Mouse (Mus musculus): ENCODE data around the gene Tas2r122. TPM values are rescaled to one million over a fixed set of nuclear protein-coding genes. Genes with fewer than 3 reads are reported as not detected.
"Not testable (repeated sequence)": the region's sequence is repeated elsewhere in the genome, so short reads cannot be mapped to it uniquely, and the experiment has no call there.

Tas2r122 gene
- not detected in 2 replicates for polyA plus RNA-seq (2016; fragmentation: Nextera tagmentation; extraction: Ambion mirVana)

- Histone ChIP-seq H3K9me3 (no peaks in the 10 kb centered on the region), H3K27me3 (no peaks in the 10 kb centered on the region), H3K9ac (no peak within 1 kb of the TSS), H3K36me3 (no peaks in the 10 kb centered on the region), H3K27ac (no peak within 1 kb of the TSS), H3K4me2 (replicated peaks) (no peak within 1 kb of the TSS), H3K4me1 (no peaks in the 10 kb centered on the region), H3K4me3 (no peak within 1 kb of the TSS)
- no peak for ATAC-seq (ENCODE audit: insufficient number of reproducible peaks, insufficient read depth, low FRiP score, low TSS enrichment)
- 71% methylated on average over 3 of the region's 3 CpGs for WGBS
These were observed at the start of gene Tas2r122 for GRCm38 (mm10) chr6:132711828-132712227. Tas2r122 (minus strand) TSS chr6:132711928.

- no peak within 1 kb of the TSS for H3K4me2 ChIP-seq (replicated peaks)
- no peak within 1 kb of the TSS for H3K9ac ChIP-seq
- H3K27ac ChIP-seq: no peak within 1 kb of the TSS
- ATAC-seq (ENCODE audit: insufficient number of reproducible peaks, insufficient read depth, low FRiP score, low TSS enrichment): no peak
- H3K36me3 ChIP-seq: no peaks in the 10 kb centered on the region
- no peaks in the 10 kb centered on the region for H3K9me3 ChIP-seq
- 100% methylated on average over 1 of the region's 1 CpGs for WGBS
- no peaks in the 10 kb centered on the region for H3K4me1 ChIP-seq
- H3K27me3 ChIP-seq: no peaks in the 10 kb centered on the region
- no peak within 1 kb of the TSS for H3K4me3 ChIP-seq
These were observed 42.7 kb upstream of the Tas2r122 start, which contains the start of gene Tas2r124 for GRCm38 (mm10) chr6:132754430-132754829. Tas2r124 (plus strand) TSS chr6:132754730.

GRCm38 (mm10) chr6:132750206-132750605 lies 38.5 kb upstream of the Tas2r122 start:
- Histone ChIP-seq H3K9ac (no peak overlapping the region), H3K4me1 (no peaks in the 10 kb centered on the region), H3K27me3 (no peaks in the 10 kb centered on the region), H3K4me2 (replicated peaks) (no peak overlapping the region), H3K27ac (no peak overlapping the region), H3K9me3 (no peaks in the 10 kb centered on the region), H3K4me3 (no peak overlapping the region), H3K36me3 (no peaks in the 10 kb centered on the region)
- WGBS: 88% methylated on average over 2 of the region's 2 CpGs
- ATAC-seq (ENCODE audit: insufficient number of reproducible peaks, insufficient read depth, low FRiP score, low TSS enrichment): no peak

GRCm38 (mm10) chr6:132737935-132738334 lies 26.2 kb upstream of the Tas2r122 start, which contains the start of gene Tas2r115:
Tas2r115 (minus strand) TSS chr6:132738035.
- Histone ChIP-seq H3K4me2 (replicated peaks) (no peak within 1 kb of the TSS), H3K36me3 (no peaks in the 10 kb centered on the region), H3K4me1 (no peaks in the 10 kb centered on the region), H3K27me3 (no peaks in the 10 kb centered on the region), H3K27ac (no peak within 1 kb of the TSS), H3K4me3 (no peak within 1 kb of the TSS), H3K9me3 (no peaks in the 10 kb centered on the region), H3K9ac (no peak within 1 kb of the TSS)
- 79% methylated on average over 2 of the region's 2 CpGs for WGBS
- no peak for ATAC-seq (ENCODE audit: insufficient number of reproducible peaks, insufficient read depth, low FRiP score, low TSS enrichment)

GRCm38 (mm10) chr6:132700907-132701306 lies 10.8 kb downstream of the Tas2r122 start, which contains the start of gene Tas2r121:
Tas2r121 (minus strand) TSS chr6:132701007.
- Histone ChIP-seq H3K4me1 (no peaks in the 10 kb centered on the region), H3K9ac (no peak within 1 kb of the TSS), H3K36me3 (no peaks in the 10 kb centered on the region), H3K4me2 (replicated peaks) (no peak within 1 kb of the TSS), H3K4me3 (no peak within 1 kb of the TSS), H3K9me3 (no peaks in the 10 kb centered on the region), H3K27me3 (no peaks in the 10 kb centered on the region), H3K27ac (no peak within 1 kb of the TSS)
- WGBS: 67% methylated on average over 1 of the region's 1 CpGs
- no peak for ATAC-seq (ENCODE audit: insufficient number of reproducible peaks, insufficient read depth, low FRiP score, low TSS enrichment)

GRCm38 (mm10) chr6:132691596-132691995 lies 20.1 kb downstream of the Tas2r122 start:
- not testable (repeated sequence) for H3K27ac ChIP-seq; ATAC-seq (ENCODE audit: insufficient number of reproducible peaks, insufficient read depth, low FRiP score, low TSS enrichment); H3K4me1 ChIP-seq; H3K9ac ChIP-seq; H3K4me3 ChIP-seq; H3K9me3 ChIP-seq; H3K27me3 ChIP-seq; H3K4me2 ChIP-seq (replicated peaks); H3K36me3 ChIP-seq
- WGBS: 81% methylated on average over 7 of the region's 7 CpGs

Other genes starting within 250 kb of the Tas2r122 start
- gene Prh1, start 142.1 kb downstream of the Tas2r122 start, polyA plus RNA-seq (2016; fragmentation: Nextera tagmentation; extraction: Ambion mirVana): not detected in 2 replicates
- gene Prp2, start 116.0 kb downstream of the Tas2r122 start, polyA plus RNA-seq (2016; fragmentation: Nextera tagmentation; extraction: Ambion mirVana): not detected in 2 replicates
- gene A630073D07Rik, start 60.4 kb downstream of the Tas2r122 start, polyA plus RNA-seq (2016; fragmentation: Nextera tagmentation; extraction: Ambion mirVana): not detected in 2 replicates
- not detected in 2 replicates for gene Tas2r120, start 55.0 kb downstream of the Tas2r122 start, polyA plus RNA-seq (2016; fragmentation: Nextera tagmentation; extraction: Ambion mirVana)
- gene Tas2r121, start 10.9 kb downstream of the Tas2r122 start, polyA plus RNA-seq (2016; fragmentation: Nextera tagmentation; extraction: Ambion mirVana): not detected in 2 replicates
- not detected in 2 replicates for gene Tas2r115, start 26.1 kb upstream of the Tas2r122 start, polyA plus RNA-seq (2016; fragmentation: Nextera tagmentation; extraction: Ambion mirVana)
- not detected in 2 replicates for gene Tas2r124, start 42.8 kb upstream of the Tas2r122 start, polyA plus RNA-seq (2016; fragmentation: Nextera tagmentation; extraction: Ambion mirVana)
- not detected in 2 replicates for gene Tas2r102, start 50.2 kb upstream of the Tas2r122 start, polyA plus RNA-seq (2016; fragmentation: Nextera tagmentation; extraction: Ambion mirVana)
- not detected in 2 replicates for gene Tas2r136, start 66.2 kb upstream of the Tas2r122 start, polyA plus RNA-seq (2016; fragmentation: Nextera tagmentation; extraction: Ambion mirVana)
- not detected in 2 replicates for gene Tas2r117, start 90.9 kb upstream of the Tas2r122 start, polyA plus RNA-seq (2016; fragmentation: Nextera tagmentation; extraction: Ambion mirVana)
- gene Tas2r123, start 135.2 kb upstream of the Tas2r122 start, polyA plus RNA-seq (2016; fragmentation: Nextera tagmentation; extraction: Ambion mirVana): not detected in 2 replicates
- not detected in 2 replicates for gene Tas2r116, start 143.5 kb upstream of the Tas2r122 start, polyA plus RNA-seq (2016; fragmentation: Nextera tagmentation; extraction: Ambion mirVana)
- gene Tas2r110, start 156.1 kb upstream of the Tas2r122 start, polyA plus RNA-seq (2016; fragmentation: Nextera tagmentation; extraction: Ambion mirVana): not detected in 2 replicates
- not detected in 2 replicates for gene Tas2r113, start 181.1 kb upstream of the Tas2r122 start, polyA plus RNA-seq (2016; fragmentation: Nextera tagmentation; extraction: Ambion mirVana)
- not detected in 2 replicates for gene Tas2r125, start 197.7 kb upstream of the Tas2r122 start, polyA plus RNA-seq (2016; fragmentation: Nextera tagmentation; extraction: Ambion mirVana)
- not detected in 2 replicates for gene Tas2r129, start 239.2 kb upstream of the Tas2r122 start, polyA plus RNA-seq (2016; fragmentation: Nextera tagmentation; extraction: Ambion mirVana)
- not detected in 2 replicates for gene Tas2r131, start 246.0 kb upstream of the Tas2r122 start, polyA plus RNA-seq (2016; fragmentation: Nextera tagmentation; extraction: Ambion mirVana)